Mouse (Mus musculus): ENCODE measurements around the gene Serpina11. TPM values are rescaled to one million over a fixed set of nuclear protein-coding genes. Genes with fewer than 3 reads are reported as not detected.
"Not testable (repeated sequence)": the region's sequence is repeated elsewhere in the genome, so short reads cannot be mapped to it uniquely, and the experiment has no call there.

Serpina11 gene
- polyA plus RNA-seq, 1 experiment from 2014 or later: not detected

GRCm38 (mm10) chr12:103966761-103967160 lies 23.0 kb downstream of the Serpina11 start:
- no peak overlapping the region for H3K9ac ChIP-seq
- H3K4me3 ChIP-seq: no peak overlapping the region
- H3K27me3 ChIP-seq (replicated peaks): no peaks in the 10 kb centered on the region
- WGBS: 71% methylated on average over 3 of the region's 3 CpGs
- H3K36me3 ChIP-seq (replicated peaks): no peaks in the 10 kb centered on the region
- no peak overlapping the region for H3K27ac ChIP-seq
- H3K4me2 ChIP-seq: no peak overlapping the region
- no peak for ATAC-seq (replicated peaks)
- no peaks in the 10 kb centered on the region for H3K4me1 ChIP-seq
- H3K9me3 ChIP-seq: no peaks in the 10 kb centered on the region

- no peaks in the 10 kb centered on the region for H3K36me3 ChIP-seq (replicated peaks)
- no peak overlapping the region for H3K4me3 ChIP-seq
- no peak overlapping the region for H3K27ac ChIP-seq
- no peaks in the 10 kb centered on the region for H3K27me3 ChIP-seq (replicated peaks)
- no peak for ATAC-seq (replicated peaks)
- H3K9me3 ChIP-seq: no peaks in the 10 kb centered on the region
- H3K9ac ChIP-seq: no peak overlapping the region
- WGBS: 82% methylated on average over 4 of the region's 4 CpGs
- no peaks in the 10 kb centered on the region for H3K4me1 ChIP-seq
- H3K4me2 ChIP-seq: no peak overlapping the region
Observed at GRCm38 (mm10) chr12:103963288-103963687, 26.5 kb downstream of the Serpina11 start.

GRCm38 (mm10) chr12:103962860-103963259 lies 26.9 kb downstream of the Serpina11 start:
- H3K4me3 ChIP-seq: no peak overlapping the region
- no peak overlapping the region for H3K9ac ChIP-seq
- H3K27ac ChIP-seq: no peak overlapping the region
- H3K4me2 ChIP-seq: no peak overlapping the region
- WGBS: 90% methylated on average over 8 of the region's 8 CpGs
- no peaks in the 10 kb centered on the region for H3K9me3 ChIP-seq
- H3K36me3 ChIP-seq (replicated peaks): no peaks in the 10 kb centered on the region
- H3K27me3 ChIP-seq (replicated peaks): no peaks in the 10 kb centered on the region
- ATAC-seq (replicated peaks): no peak
- H3K4me1 ChIP-seq: no peaks in the 10 kb centered on the region

GRCm38 (mm10) chr12:103962337-103962736 lies 27.4 kb downstream of the Serpina11 start:
- Histone ChIP-seq H3K27me3 (replicated peaks) (no peaks in the 10 kb centered on the region), H3K9me3 (no peaks in the 10 kb centered on the region), H3K9ac (no peak overlapping the region), H3K27ac (no peak overlapping the region), H3K4me1 (no peaks in the 10 kb centered on the region), H3K36me3 (replicated peaks) (no peaks in the 10 kb centered on the region), H3K4me3 (no peak overlapping the region), H3K4me2 (no peak overlapping the region)
- ATAC-seq (replicated peaks): no peak
- WGBS: 87% methylated on average over 5 of the region's 5 CpGs

- H3K9me3 ChIP-seq: no peaks in the 10 kb centered on the region
- H3K27ac ChIP-seq: no peak overlapping the region
- H3K4me1 ChIP-seq: no peaks in the 10 kb centered on the region
- ATAC-seq (replicated peaks): no peak
- H3K9ac ChIP-seq: no peak overlapping the region
- no peak overlapping the region for H3K4me2 ChIP-seq
- WGBS: 97% methylated on average over 1 of the region's 1 CpGs
- H3K4me3 ChIP-seq: no peak overlapping the region
- no peaks in the 10 kb centered on the region for H3K27me3 ChIP-seq (replicated peaks)
- H3K36me3 ChIP-seq (replicated peaks): no peaks in the 10 kb centered on the region
Observed at GRCm38 (mm10) chr12:103961716-103962115, 28.0 kb downstream of the Serpina11 start.

- WGBS: 87% methylated on average over 3 of the region's 3 CpGs
- Histone ChIP-seq H3K36me3 (replicated peaks) (no peaks in the 10 kb centered on the region), H3K27ac (no peak within 1 kb of the TSS), H3K4me1 (no peaks in the 10 kb centered on the region), H3K27me3 (replicated peaks) (no peaks in the 10 kb centered on the region), H3K9me3 (no peaks in the 10 kb centered on the region), H3K4me3 (no peak within 1 kb of the TSS), H3K4me2 (no peak within 1 kb of the TSS), H3K9ac (no peak within 1 kb of the TSS)
- ATAC-seq (replicated peaks): no peak
Observed at GRCm38 (mm10) chr12:103958798-103959197, 31.0 kb downstream of the Serpina11 start, which contains the start of gene Serpina1e. Gene Serpina1e (minus strand): TSS chr12:103958975.

GRCm38 (mm10) chr12:103956555-103956954 lies 33.2 kb downstream of the Serpina11 start:
- H3K36me3 ChIP-seq (replicated peaks); H3K27me3 ChIP-seq (replicated peaks); H3K4me1 ChIP-seq; H3K4me2 ChIP-seq; H3K9me3 ChIP-seq; H3K4me3 ChIP-seq; ATAC-seq (replicated peaks); H3K9ac ChIP-seq; H3K27ac ChIP-seq: not testable (repeated sequence)
- WGBS: 84% methylated on average over 2 of the region's 2 CpGs

- WGBS: 79% methylated on average over 3 of the region's 3 CpGs
- H3K9ac ChIP-seq; ATAC-seq (replicated peaks); H3K4me2 ChIP-seq; H3K27ac ChIP-seq; H3K4me3 ChIP-seq; H3K9me3 ChIP-seq; H3K36me3 ChIP-seq (replicated peaks); H3K4me1 ChIP-seq; H3K27me3 ChIP-seq (replicated peaks): not testable (repeated sequence)
Observed at GRCm38 (mm10) chr12:103952972-103953371, 36.8 kb downstream of the Serpina11 start.

- Histone ChIP-seq H3K27ac (no peak overlapping the region), H3K4me3 (no peak overlapping the region)
- WGBS: 84% methylated on average over 4 of the region's 4 CpGs
Observed at GRCm38 (mm10) chr12:103946243-103946642, 43.5 kb downstream of the Serpina11 start.

More at GRCm38 (mm10) chr12:103946243-103946642, 43.5 kb downstream of the Serpina11 start:
- no peaks in the 10 kb centered on the region for H3K9me3 ChIP-seq
- no peaks in the 10 kb centered on the region for H3K36me3 ChIP-seq (replicated peaks)
- H3K9ac ChIP-seq: no peak overlapping the region
- H3K27me3 ChIP-seq (replicated peaks): no peaks in the 10 kb centered on the region
- no peaks in the 10 kb centered on the region for H3K4me1 ChIP-seq
- no peak overlapping the region for H3K4me2 ChIP-seq
- ATAC-seq (replicated peaks): no peak

Other genes with a start within 250 kb of the Serpina11 start
- 0.22 TPM in 1 of 2 replicates, not detected in the other for gene Serpina1d, start 216.4 kb downstream of the Serpina11 start, polyA plus RNA-seq (2015; fragmentation: Nextera tagmentation; extraction: Ambion mirVana)
- gene Serpina1b, start 159.6 kb downstream of the Serpina11 start, polyA plus RNA-seq (2015; fragmentation: Nextera tagmentation; extraction: Ambion mirVana): 4.0 TPM in 1 of 2 replicates, not detected in the other
- 2.2 TPM in 1 of 2 replicates, not detected in the other for gene Serpina1a, start 126.4 kb downstream of the Serpina11 start, polyA plus RNA-seq (2015; fragmentation: Nextera tagmentation; extraction: Ambion mirVana)
- 1.2 TPM in 1 of 2 replicates, not detected in the other for gene Serpina1c, start 85.1 kb downstream of the Serpina11 start, polyA plus RNA-seq (2015; fragmentation: Nextera tagmentation; extraction: Ambion mirVana)
- 0.97 TPM in 1 of 2 replicates, not detected in the other for gene Serpina1e, start 31.0 kb downstream of the Serpina11 start, polyA plus RNA-seq (2015; fragmentation: Nextera tagmentation; extraction: Ambion mirVana)
- gene Serpina9, start 23.8 kb upstream of the Serpina11 start, polyA plus RNA-seq (2015; fragmentation: Nextera tagmentation; extraction: Ambion mirVana): 0.05 TPM in 1 of 2 replicates, not detected in the other
- not detected in 2 replicates for gene Serpina12, start 54.5 kb upstream of the Serpina11 start, polyA plus RNA-seq (2015; fragmentation: Nextera tagmentation; extraction: Ambion mirVana)
- not detected in 2 replicates for gene Serpina5, start 111.2 kb upstream of the Serpina11 start, polyA plus RNA-seq (2015; fragmentation: Nextera tagmentation; extraction: Ambion mirVana)
- not detected in 2 replicates for gene Serpina3a, start 122.8 kb upstream of the Serpina11 start, polyA plus RNA-seq (2015; fragmentation: Nextera tagmentation; extraction: Ambion mirVana)
- gene Serpina3b, start 138.0 kb upstream of the Serpina11 start, polyA plus RNA-seq (2015; fragmentation: Nextera tagmentation; extraction: Ambion mirVana): not detected in 2 replicates
- gene Serpina3c, start 163.9 kb upstream of the Serpina11 start, polyA plus RNA-seq (2015; fragmentation: Nextera tagmentation; extraction: Ambion mirVana): not detected in 2 replicates
- gene Serpina3f, start 224.6 kb upstream of the Serpina11 start, polyA plus RNA-seq (2015; fragmentation: Nextera tagmentation; extraction: Ambion mirVana): 0.13 and 0.26 TPM in 2 replicates
- gene Serpina3g, start 246.3 kb upstream of the Serpina11 start, polyA plus RNA-seq (2015; fragmentation: Nextera tagmentation; extraction: Ambion mirVana): 0.56 and 0.80 TPM in 2 replicates

All from midbrain, embryonic 15.5 days (tissue).